Mouse (Mus musculus): Measurements from ENCODE around the gene Gmeb2. TPM values are rescaled to one million over a fixed set of nuclear protein-coding genes. Genes with fewer than 3 reads are reported as not detected.

The Gmeb2 gene
- polyA plus RNA-seq, 2 experiments: 7.6 to 12.2 TPM

DNA sequence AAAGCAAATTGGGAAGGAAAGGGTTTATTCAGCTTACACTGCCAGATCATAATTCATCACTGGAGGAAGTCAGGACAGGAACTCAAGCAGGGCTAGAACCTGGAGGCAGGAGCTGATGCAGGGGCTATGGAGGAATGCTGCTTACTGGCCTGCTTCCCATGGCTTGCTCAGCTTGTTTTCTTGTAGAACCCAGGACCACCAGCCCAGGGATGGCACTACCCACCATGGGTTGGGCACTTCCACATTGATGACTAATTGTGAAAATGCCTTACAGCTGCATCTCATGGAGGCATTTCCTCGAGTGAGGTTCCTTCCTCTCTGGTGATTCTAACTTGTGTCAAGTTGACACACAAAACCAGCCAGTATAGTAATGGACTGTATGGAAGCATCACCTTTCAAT lies 3.1 kb upstream of the Gmeb2 start:
- 26% methylated on average over 1 of the region's 1 CpGs for WGBS (ENCODE audit: insufficient replicate concordance)
- Histone ChIP-seq H3K27ac (no peak overlapping the region), H3K4me3 (ENCODE audit: insufficient read depth in 1 of 2, low read depth in 2 of 2, low read length in 2 of 2) (no peak overlapping the region), H3K4me2 (ENCODE audit: low read depth) (no peak overlapping the region), H3K27me3 (ENCODE audit: control insufficient read depth, insufficient read depth, low read length) (no peaks in the 10 kb centered on the region), H3K4me1 (replicated peaks; ENCODE audit: control insufficient read depth in 2 of 2, insufficient read depth in 2 of 2, low read length in 1 of 2) (peaks cover 8 to 17% of the 10 kb centered on the region in 2 experiments), H3K9me3 (ENCODE audit: control insufficient read depth, low read length) (no peaks in the 10 kb centered on the region), H3K36me3 (replicated peaks; ENCODE audit: control insufficient read depth, insufficient read depth, low read depth) (no peaks in the 10 kb centered on the region), H3K9ac (replicated peaks) (no peak overlapping the region)
- no peak for TF ChIP-seq EP300 (IDR thresholded peaks at IDR 0.05; ENCODE audit: low read depth)
- TF ChIP-seq CTCF (IDR thresholded peaks at IDR 0.05; ENCODE audit: low read depth): no peak
- no peak for ATAC-seq (ENCODE audit: insufficient read depth)
- DNase-seq (ENCODE audit: low read depth in 3 of 3, low spot score in 3 of 3): no peak

GRCm38 (mm10) chr2:181288691-181289090 lies 856 bp upstream of the Gmeb2 start:
- Histone ChIP-seq H3K4me3 (ENCODE audit: insufficient read depth in 1 of 2, low read depth in 2 of 2, low read length in 2 of 2) (peak overlapping the region; percentile 61 to 69; a peak in 3 of 4 replicates), H3K9me3 (ENCODE audit: control insufficient read depth, low read length) (no peaks in the 10 kb centered on the region), H3K4me1 (replicated peaks; ENCODE audit: control insufficient read depth in 2 of 2, insufficient read depth in 2 of 2, low read length in 1 of 2) (peaks cover 11 to 20% of the 10 kb centered on the region in 2 experiments), H3K27ac (peak overlapping the region; percentile 38; the same call in 1 of the 2 replicates), H3K4me2 (ENCODE audit: low read depth) (peak overlapping the region; percentile 91), H3K9ac (replicated peaks) (peak overlapping the region; percentile 80), H3K36me3 (replicated peaks; ENCODE audit: control insufficient read depth, insufficient read depth, low read depth) (peaks cover 5% of the 10 kb centered on the region), H3K27me3 (ENCODE audit: control insufficient read depth, insufficient read depth, low read length) (no peaks in the 10 kb centered on the region)
- DNase-seq (ENCODE audit: low read depth in 3 of 3, low spot score in 3 of 3): no peak
- ATAC-seq (ENCODE audit: insufficient read depth): no peak
- WGBS (ENCODE audit: insufficient replicate concordance): 65% methylated on average over 3 of the region's 3 CpGs
- TF ChIP-seq CTCF (IDR thresholded peaks at IDR 0.05; ENCODE audit: low read depth) (no peak), EP300 (IDR thresholded peaks at IDR 0.05; ENCODE audit: low read depth) (no peak)

- H3K4me1 ChIP-seq (replicated peaks; ENCODE audit: control insufficient read depth in 2 of 2, insufficient read depth in 2 of 2, low read length in 1 of 2): peaks cover 17 to 27% of the 10 kb centered on the region in 2 experiments
- H3K27me3 ChIP-seq (ENCODE audit: control insufficient read depth, insufficient read depth, low read length): no peaks in the 10 kb centered on the region
- peaks cover 5% of the 10 kb centered on the region for H3K36me3 ChIP-seq (replicated peaks; ENCODE audit: control insufficient read depth, insufficient read depth, low read depth)
- ATAC-seq (ENCODE audit: insufficient read depth) (peak; percentile 86), DNase-seq (ENCODE audit: low read depth in 3 of 3, low spot score in 3 of 3) (peak; percentile 50 to 57 (median 52))
- no peaks in the 10 kb centered on the region for H3K9me3 ChIP-seq (ENCODE audit: control insufficient read depth, low read length)
- H3K4me3 ChIP-seq (ENCODE audit: insufficient read depth in 1 of 2, low read depth in 2 of 2, low read length in 2 of 2): peak overlapping the region; percentile 69 to 96
- TF ChIP-seq EP300 (IDR thresholded peaks at IDR 0.05; ENCODE audit: low read depth) (no peak), CTCF (IDR thresholded peaks at IDR 0.05; ENCODE audit: low read depth) (no peak)
- H3K4me2 ChIP-seq (ENCODE audit: low read depth): peak overlapping the region; percentile 91
- peak overlapping the region; percentile 96 for H3K9ac ChIP-seq (replicated peaks)
- H3K27ac ChIP-seq: peak overlapping the region; percentile 87
- WGBS (ENCODE audit: insufficient replicate concordance): 1% methylated on average over 56 of the region's 71 CpGs
These were observed 387 bp downstream of the Gmeb2 start for GRCm38 (mm10) chr2:181287338-181287957.

GRCm38 (mm10) chr2:181286629-181287337 lies 1.1 kb downstream of the Gmeb2 start:
- H3K4me2 ChIP-seq (ENCODE audit: low read depth): peak overlapping the region; percentile 91
- H3K27me3 ChIP-seq (ENCODE audit: control insufficient read depth, insufficient read depth, low read length): no peaks in the 10 kb centered on the region
- peak overlapping the region; percentile 69 to 96 for H3K4me3 ChIP-seq (ENCODE audit: insufficient read depth in 1 of 2, low read depth in 2 of 2, low read length in 2 of 2)
- no peak for TF ChIP-seq EP300 (IDR thresholded peaks at IDR 0.05; ENCODE audit: low read depth)
- peaks cover 5% of the 10 kb centered on the region for H3K36me3 ChIP-seq (replicated peaks; ENCODE audit: control insufficient read depth, insufficient read depth, low read depth)
- DNase-seq (ENCODE audit: low read depth in 3 of 3, low spot score in 3 of 3) (no peak), ATAC-seq (ENCODE audit: insufficient read depth) (no peak)
- peak overlapping the region; percentile 96 for H3K9ac ChIP-seq (replicated peaks)
- peak overlapping the region; percentile 87 for H3K27ac ChIP-seq
- 32% methylated on average over 6 of the region's 6 CpGs for WGBS (ENCODE audit: insufficient replicate concordance)
- H3K4me1 ChIP-seq (replicated peaks; ENCODE audit: control insufficient read depth in 2 of 2, insufficient read depth in 2 of 2, low read length in 1 of 2): peaks cover 17 to 28% of the 10 kb centered on the region in 2 experiments
- H3K9me3 ChIP-seq (ENCODE audit: control insufficient read depth, low read length): no peaks in the 10 kb centered on the region

DNA sequence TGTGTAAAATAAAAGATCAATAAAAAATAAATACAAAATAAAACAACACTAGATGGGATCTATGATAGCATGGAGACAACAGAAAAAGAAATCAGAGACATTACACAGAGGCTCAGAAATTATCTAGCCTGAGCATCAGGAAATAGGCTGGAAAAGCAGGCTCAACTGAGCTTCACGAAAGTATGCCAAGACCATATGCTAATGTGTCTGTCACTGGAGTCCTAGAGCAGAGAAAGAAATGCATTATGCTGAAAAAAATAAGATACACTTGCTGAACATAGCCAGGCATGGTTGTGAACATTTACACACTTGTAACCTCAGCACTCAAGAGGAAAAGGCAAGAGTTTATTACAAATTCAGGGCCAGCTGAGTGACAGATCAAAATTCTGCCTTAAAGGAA lies 7.9 kb downstream of the Gmeb2 start:
- WGBS (ENCODE audit: insufficient replicate concordance): 77% methylated on average over 1 of the region's 1 CpGs
- no peaks in the 10 kb centered on the region for H3K27me3 ChIP-seq (ENCODE audit: control insufficient read depth, insufficient read depth, low read length)
- H3K27ac ChIP-seq: no peak overlapping the region
- H3K4me1 ChIP-seq (replicated peaks; ENCODE audit: control insufficient read depth in 2 of 2, insufficient read depth in 2 of 2, low read length in 1 of 2): peaks cover 8 to 15% of the 10 kb centered on the region in 2 experiments
- H3K9me3 ChIP-seq (ENCODE audit: control insufficient read depth, low read length): no peaks in the 10 kb centered on the region
- no peak for TF ChIP-seq CTCF (IDR thresholded peaks at IDR 0.05; ENCODE audit: low read depth)
- no peak for TF ChIP-seq EP300 (IDR thresholded peaks at IDR 0.05; ENCODE audit: low read depth)
- peaks cover 31% of the 10 kb centered on the region for H3K36me3 ChIP-seq (replicated peaks; ENCODE audit: control insufficient read depth, insufficient read depth, low read depth)
- H3K9ac ChIP-seq (replicated peaks): no peak overlapping the region
- no peak overlapping the region for H3K4me3 ChIP-seq (ENCODE audit: insufficient read depth in 1 of 2, low read depth in 2 of 2, low read length in 2 of 2)
- ATAC-seq (ENCODE audit: insufficient read depth): no peak
- no peak for DNase-seq (ENCODE audit: low read depth in 3 of 3, low spot score in 3 of 3)
- H3K4me2 ChIP-seq (ENCODE audit: low read depth): no peak overlapping the region
